Mouse (Mus musculus) MEL (cell line): ENCODE results near the gene Scaf4.
A peak's percentile ranks its signal among the peaks of the same experiment; 100 is the strongest.

Experiments
- CTCF ChIP-seq, 3 experiments: IDR thresholded peaks in 2 of 3; conservative IDR thresholded peaks in 1 of 3; 2 replicates each; pipeline ENCODE4 v1.5.1; 2011 to 2012; ENCODE audit warnings: low read length in 3 of 3, low read depth in 2 of 3, mild to moderate bottlenecking in 2 of 3, improper control_type of control experiment in 1 of 3, inconsistent platforms in 1 of 3, mixed read lengths in 1 of 3, moderate library complexity in 1 of 3; ENCODE audit not compliant: control insufficient read depth in 1 of 3, insufficient read depth in 1 of 3, poor library complexity in 1 of 3, severe bottlenecking in 1 of 3
- E2F4 ChIP-seq: IDR thresholded peaks from 2 replicates; pipeline ENCODE4 v1.6.1; 2011; ENCODE audit warnings: low read depth, low read length, improper control_type of control experiment, borderline replicate concordance
- GATA1 ChIP-seq: IDR thresholded peaks from 2 replicates; pipeline ENCODE4 v1.6.1; 2011; ENCODE audit warnings: low read depth, low read length, improper control_type of control experiment
- JUND ChIP-seq: IDR thresholded peaks from 2 replicates; pipeline ENCODE4 v1.6.1; 2011; ENCODE audit warnings: low read depth, mild to moderate bottlenecking, improper control_type of control experiment, low read length
- NRF1 ChIP-seq: IDR thresholded peaks from 2 replicates; pipeline ENCODE4 v1.6.1; 2014; ENCODE audit warnings: low read depth, mild to moderate bottlenecking, inconsistent platforms, low read length, improper control_type of control experiment, moderate library complexity; ENCODE audit not compliant: poor library complexity, insufficient read depth, severe bottlenecking
- POLR2A ChIP-seq, 2 experiments: IDR thresholded peaks; 2 replicates each; pipeline ENCODE4 v1.6.1; 2011 to 2012; ENCODE audit warnings: low read length in 2 of 2, mild to moderate bottlenecking in 2 of 2, control low read depth in 1 of 2, improper control_type of control experiment in 1 of 2, low read depth in 1 of 2, moderate library complexity in 1 of 2; ENCODE audit not compliant: control insufficient read depth in 1 of 2, insufficient read depth in 1 of 2, poor library complexity in 1 of 2
- POLR2AphosphoS2 ChIP-seq: IDR thresholded peaks from 2 replicates; pipeline ENCODE4 v1.6.1; 2011; ENCODE audit warnings: low read length, improper control_type of control experiment
- POLR2AphosphoS5 ChIP-seq: IDR thresholded peaks from 2 replicates; pipeline ENCODE4 v1.6.1; 2012; ENCODE audit warnings: low read depth, borderline replicate concordance, mild to moderate bottlenecking, inconsistent platforms, low read length, moderate library complexity, mixed read lengths
- RAD21 ChIP-seq: IDR thresholded peaks from 2 replicates; pipeline ENCODE4 v1.6.1; 2011; ENCODE audit warnings: mild to moderate bottlenecking, low read depth, low read length, improper control_type of control experiment
- RCOR1 ChIP-seq: IDR thresholded peaks from 2 replicates; pipeline ENCODE4 v1.6.1; 2012; ENCODE audit warnings: low read depth, mild to moderate bottlenecking, inconsistent platforms, low read length, improper control_type of control experiment
- SMC3 ChIP-seq: IDR thresholded peaks from 2 replicates; pipeline ENCODE4 v1.6.1; 2011; ENCODE audit warnings: low read depth, low read length, improper control_type of control experiment
- ZMIZ1 ChIP-seq: IDR thresholded peaks from 2 replicates; pipeline ENCODE4 v1.6.1; 2012; ENCODE audit warnings: low read depth, mild to moderate bottlenecking, inconsistent platforms, low read length, improper control_type of control experiment, moderate library complexity

GRCm38 (mm10) chr16:90196688-90197240 lies 87.5 kb downstream of the Scaf4 start:
- no peak for TF ChIP-seq E2F4
- TF ChIP-seq GATA1, result peak; percentile 68
- no peak for TF ChIP-seq SMC3
- TF ChIP-seq CTCF (IDR thresholded peaks at IDR 0.05 in 2 of 3, conservative IDR thresholded peaks at IDR 0.05 in 1 of 3; ENCODE audit: control insufficient read depth in 1 of 3, insufficient read depth in 1 of 3, low read depth in 2 of 3, low read length in 3 of 3, poor library complexity in 1 of 3, severe bottlenecking in 1 of 3), result no peak
- no peak for TF ChIP-seq JUND
- no peak for TF ChIP-seq POLR2A (IDR thresholded peaks at IDR 0.05; ENCODE audit: control insufficient read depth in 1 of 2, insufficient read depth in 1 of 2, low read depth in 1 of 2, low read length in 2 of 2, poor library complexity in 1 of 2)
- TF ChIP-seq POLR2AphosphoS5, result no peak
- TF ChIP-seq RAD21, result no peak
- TF ChIP-seq POLR2AphosphoS2, result no peak
- no peak for TF ChIP-seq RCOR1
- no peak for TF ChIP-seq NRF1
- no peak for TF ChIP-seq ZMIZ1
